Mouse (Mus musculus): ENCODE results near the gene Lrrc4c. TPM values are rescaled to one million over a fixed set of nuclear protein-coding genes. Genes with fewer than 3 reads are reported as not detected.

Gene Lrrc4c
- polyA plus RNA-seq, 1 experiment = 56.6 TPM

GRCm38 (mm10) chr2:96505641-96506040 lies 187.7 kb downstream of the Lrrc4c start:
- no peak overlapping the region for H3K27ac ChIP-seq (ENCODE audit: insufficient read depth, low read length)
- TF ChIP-seq CTCF (IDR thresholded peaks at IDR 0.05; ENCODE audit: extremely low read depth, insufficient read depth, low read length) (no peak), POLR2A (IDR thresholded peaks at IDR 0.05; ENCODE audit: extremely low read depth, insufficient read depth, low read length) (no peak)
- no peak overlapping the region for H3K4me3 ChIP-seq (ENCODE audit: insufficient read depth, low read length)
- peaks cover 1% of the 10 kb centered on the region; the same call in 1 of the 2 replicates for H3K4me1 ChIP-seq (ENCODE audit: control insufficient read depth, insufficient read depth, low read length)

DNA sequence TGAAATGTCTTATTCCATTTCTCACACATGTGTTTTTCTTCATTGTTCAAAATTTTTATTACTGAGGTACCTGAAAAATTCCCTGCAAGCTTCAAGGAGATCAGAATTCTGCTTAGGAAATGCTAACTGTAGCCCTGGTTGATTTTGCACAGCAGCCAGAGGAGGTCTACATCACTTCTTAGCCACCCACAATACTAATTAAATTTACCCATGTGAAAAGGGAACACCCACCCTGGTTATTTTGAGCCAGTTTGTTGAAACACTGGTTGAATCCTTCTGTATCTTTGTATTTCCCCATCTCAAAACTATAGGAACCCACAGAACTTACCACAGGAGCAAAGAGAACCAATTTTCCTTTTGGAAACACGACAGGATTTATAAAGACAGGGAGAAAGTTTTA lies 191.0 kb downstream of the Lrrc4c start:
- TF ChIP-seq CTCF (IDR thresholded peaks at IDR 0.05; ENCODE audit: extremely low read depth, insufficient read depth, low read length) (no peak), POLR2A (IDR thresholded peaks at IDR 0.05; ENCODE audit: extremely low read depth, insufficient read depth, low read length) (no peak)
- Histone ChIP-seq H3K4me1 (ENCODE audit: control insufficient read depth, insufficient read depth, low read length) (no peaks in the 10 kb centered on the region), H3K4me3 (ENCODE audit: insufficient read depth, low read length) (no peak overlapping the region), H3K27ac (ENCODE audit: insufficient read depth, low read length) (no peak overlapping the region)

GRCm38 (mm10) chr2:96537469-96537868 lies 219.5 kb downstream of the Lrrc4c start:
- Histone ChIP-seq H3K4me3 (ENCODE audit: insufficient read depth, low read length) (no peak overlapping the region), H3K4me1 (ENCODE audit: control insufficient read depth, insufficient read depth, low read length) (no peaks in the 10 kb centered on the region), H3K27ac (ENCODE audit: insufficient read depth, low read length) (no peak overlapping the region)

GRCm38 (mm10) chr2:96547171-96547570 lies 229.2 kb downstream of the Lrrc4c start:
- TF ChIP-seq POLR2A (IDR thresholded peaks at IDR 0.05; ENCODE audit: extremely low read depth, insufficient read depth, low read length) = no peak
- no peak for TF ChIP-seq CTCF (IDR thresholded peaks at IDR 0.05; ENCODE audit: extremely low read depth, insufficient read depth, low read length)
- H3K4me1 ChIP-seq (ENCODE audit: control insufficient read depth, insufficient read depth, low read length) = no peaks in the 10 kb centered on the region; the same call in 1 of the 2 replicates
- no peak overlapping the region for H3K27ac ChIP-seq (ENCODE audit: insufficient read depth, low read length)
- H3K4me3 ChIP-seq (ENCODE audit: insufficient read depth, low read length) = no peak overlapping the region

More at GRCm38 (mm10) chr2:96537469-96537868, 219.5 kb downstream of the Lrrc4c start:
- no peak for TF ChIP-seq CTCF (IDR thresholded peaks at IDR 0.05; ENCODE audit: extremely low read depth, insufficient read depth, low read length)
- TF ChIP-seq POLR2A (IDR thresholded peaks at IDR 0.05; ENCODE audit: extremely low read depth, insufficient read depth, low read length) = no peak

GRCm38 (mm10) chr2:96573755-96574154 lies 255.8 kb downstream of the Lrrc4c start:
- H3K27ac ChIP-seq (ENCODE audit: insufficient read depth, low read length) = no peak overlapping the region
- no peak overlapping the region for H3K4me3 ChIP-seq (ENCODE audit: insufficient read depth, low read length)
- H3K4me1 ChIP-seq (ENCODE audit: control insufficient read depth, insufficient read depth, low read length) = no peaks in the 10 kb centered on the region
- TF ChIP-seq POLR2A (IDR thresholded peaks at IDR 0.05; ENCODE audit: extremely low read depth, insufficient read depth, low read length) (no peak), CTCF (IDR thresholded peaks at IDR 0.05; ENCODE audit: extremely low read depth, insufficient read depth, low read length) (no peak)

- Histone ChIP-seq H3K4me3 (ENCODE audit: insufficient read depth, low read length) (no peak overlapping the region), H3K4me1 (ENCODE audit: control insufficient read depth, insufficient read depth, low read length) (no peaks in the 10 kb centered on the region; the same call in 1 of the 2 replicates), H3K27ac (ENCODE audit: insufficient read depth, low read length) (no peak overlapping the region)
- TF ChIP-seq CTCF (IDR thresholded peaks at IDR 0.05; ENCODE audit: extremely low read depth, insufficient read depth, low read length) (no peak), POLR2A (IDR thresholded peaks at IDR 0.05; ENCODE audit: extremely low read depth, insufficient read depth, low read length) (no peak)
Measured at GRCm38 (mm10) chr2:96577701-96578100, 259.7 kb downstream of the Lrrc4c start.

GRCm38 (mm10) chr2:96580136-96580733 lies 262.3 kb downstream of the Lrrc4c start:
- TF ChIP-seq POLR2A (IDR thresholded peaks at IDR 0.05; ENCODE audit: extremely low read depth, insufficient read depth, low read length) (no peak), CTCF (IDR thresholded peaks at IDR 0.05; ENCODE audit: extremely low read depth, insufficient read depth, low read length) (no peak)
- Histone ChIP-seq H3K27ac (ENCODE audit: insufficient read depth, low read length) (no peak overlapping the region), H3K4me3 (ENCODE audit: insufficient read depth, low read length) (no peak overlapping the region), H3K4me1 (ENCODE audit: control insufficient read depth, insufficient read depth, low read length) (no peaks in the 10 kb centered on the region; the same call in 1 of the 2 replicates)

DNA sequence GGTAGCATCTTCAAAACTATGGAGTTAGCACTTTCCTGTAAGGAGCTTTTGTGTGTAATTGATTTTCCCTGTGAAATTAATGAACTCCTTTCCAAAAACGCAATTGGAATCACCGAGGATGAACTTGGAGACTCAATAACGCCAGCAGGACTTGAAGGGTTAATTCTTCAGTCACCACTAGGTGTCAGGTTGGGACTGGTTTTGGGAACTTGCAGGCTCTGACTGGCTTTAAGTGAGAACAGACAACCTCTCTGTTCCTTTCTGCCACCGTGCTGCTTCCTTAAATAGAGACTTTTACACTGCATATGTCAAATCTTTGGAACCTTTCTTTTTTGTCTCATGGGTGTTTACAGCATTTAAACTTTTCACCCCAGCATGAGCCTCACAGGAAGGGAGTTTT lies 267.7 kb downstream of the Lrrc4c start:
- Histone ChIP-seq H3K4me1 (ENCODE audit: control insufficient read depth, insufficient read depth, low read length) (no peaks in the 10 kb centered on the region; the same call in 1 of the 2 replicates), H3K27ac (ENCODE audit: insufficient read depth, low read length) (no peak overlapping the region)

GRCm38 (mm10) chr2:96604801-96605200 lies 286.8 kb downstream of the Lrrc4c start:
- no peak overlapping the region for H3K4me3 ChIP-seq (ENCODE audit: insufficient read depth, low read length)
- no peak for TF ChIP-seq POLR2A (IDR thresholded peaks at IDR 0.05; ENCODE audit: extremely low read depth, insufficient read depth, low read length)
- no peak for TF ChIP-seq CTCF (IDR thresholded peaks at IDR 0.05; ENCODE audit: extremely low read depth, insufficient read depth, low read length)

More for the DNA sequence above, 267.7 kb downstream of the Lrrc4c start:
- H3K4me3 ChIP-seq (ENCODE audit: insufficient read depth, low read length) = no peak overlapping the region
- TF ChIP-seq CTCF (IDR thresholded peaks at IDR 0.05; ENCODE audit: extremely low read depth, insufficient read depth, low read length) = peak; percentile 80
- no peak for TF ChIP-seq POLR2A (IDR thresholded peaks at IDR 0.05; ENCODE audit: extremely low read depth, insufficient read depth, low read length)

GRCm38 (mm10) chr2:96614121-96614520 lies 296.2 kb downstream of the Lrrc4c start:
- H3K4me3 ChIP-seq (ENCODE audit: insufficient read depth, low read length) = no peak overlapping the region
- TF ChIP-seq CTCF (IDR thresholded peaks at IDR 0.05; ENCODE audit: extremely low read depth, insufficient read depth, low read length) (no peak), POLR2A (IDR thresholded peaks at IDR 0.05; ENCODE audit: extremely low read depth, insufficient read depth, low read length) (no peak)
- H3K4me1 ChIP-seq (ENCODE audit: control insufficient read depth, insufficient read depth, low read length) = no peaks in the 10 kb centered on the region; the same call in 1 of the 2 replicates
- no peak overlapping the region for H3K27ac ChIP-seq (ENCODE audit: insufficient read depth, low read length)

More at GRCm38 (mm10) chr2:96604801-96605200, 286.8 kb downstream of the Lrrc4c start:
- Histone ChIP-seq H3K4me1 (ENCODE audit: control insufficient read depth, insufficient read depth, low read length) (no peaks in the 10 kb centered on the region), H3K27ac (ENCODE audit: insufficient read depth, low read length) (no peak overlapping the region)
